Mouse (Mus musculus) forebrain, embryonic 15.5 days (tissue): Measurements from ENCODE around the gene Rab30. TPM values are rescaled to one million over a fixed set of nuclear protein-coding genes. Genes with fewer than 3 reads are reported as not detected.
A peak's percentile ranks its signal among the peaks of the same experiment; 100 is the strongest.

Experiments
- ATAC-seq: fragments of 200-750 bp; cut with Nextera tagmentation; replicated peaks from 2 replicates; pipeline ENCODE4 v1.8.0; 2017; ENCODE audit warnings: mild to moderate bottlenecking, moderate TSS enrichment, moderate library complexity
- H3K27ac ChIP-seq: fragments of 300-500 bp; sonication (generic); replicated peaks from 2 replicates; pipeline ENCODE4 v1.5.1; 2015; ENCODE audit warnings: mild to moderate bottlenecking, inconsistent platforms
- H3K27me3 ChIP-seq: fragments of 300-500 bp; sonication (generic); 2 replicates; pipeline ENCODE4 v1.6.1; 2015; ENCODE audit warnings: inconsistent platforms
- H3K36me3 ChIP-seq: fragments of 300-500 bp; sonication (generic); 2 replicates; pipeline ENCODE4 v1.6.1; 2015; ENCODE audit warnings: mild to moderate bottlenecking, inconsistent platforms
- H3K4me1 ChIP-seq: fragments of 300-500 bp; sonication (generic); 2 replicates; pipeline ENCODE4 v1.6.1; 2015; ENCODE audit warnings: inconsistent platforms
- H3K4me2 ChIP-seq: fragments of 300-500 bp; sonication (generic); replicated peaks from 2 replicates; pipeline ENCODE4 v1.6.1; 2015; ENCODE audit warnings: mild to moderate bottlenecking, inconsistent platforms
- H3K4me3 ChIP-seq: fragments of 300-500 bp; sonication (generic); 2 replicates; pipeline ENCODE4 v1.5.1; 2015; ENCODE audit warnings: mild to moderate bottlenecking, inconsistent platforms
- H3K9ac ChIP-seq: fragments of 300-500 bp; sonication (generic); replicated peaks from 2 replicates; pipeline ENCODE4 v1.6.1; 2015; ENCODE audit warnings: mild to moderate bottlenecking, inconsistent platforms
- H3K9me3 ChIP-seq: fragments of 300-500 bp; sonication (generic); 2 replicates; pipeline ENCODE4 v1.6.1; 2016; ENCODE audit warnings: inconsistent platforms
- WGBS: fragments of 180-500 bp; shearing (Covaris S2); methylation state at CpG from one replicate; pipeline ENCODE4 v1.1.7; 2015; ENCODE audit warnings: mixed read lengths; 5-methylcytosine and 5-hydroxymethylcytosine counted together
- polyA plus RNA-seq: library from polyadenylated mRNA; unstranded; fragments of >200 nt; fragmentation: Nextera tagmentation; extraction: Ambion mirVana; gene quantifications from 2 replicates; pipeline ENCODE4 v1.2.1, GENCODE M21; 2015

Rab30 gene
- polyA plus RNA-seq, 1 experiment from 2014 or later = 19.8 TPM

GRCm38 (mm10) chr7:92803191-92803590 is 61.8 kb downstream of the Rab30 start:
- no peak overlapping the region for H3K4me2 ChIP-seq

GRCm38 (mm10) chr7:92804919-92805668 is 63.7 kb downstream of the Rab30 start:
- Histone ChIP-seq H3K4me1 (peaks cover 8% of the 10 kb centered on the region), H3K27me3 (no peaks in the 10 kb centered on the region), H3K27ac (no peak overlapping the region), H3K4me3 (no peak overlapping the region), H3K9ac (no peak overlapping the region), H3K4me2 (no peak overlapping the region), H3K36me3 (no peaks in the 10 kb centered on the region), H3K9me3 (no peaks in the 10 kb centered on the region)
- 94% methylated on average over 9 of the region's 9 CpGs for WGBS
- ATAC-seq = 0 out of 2 replicates have a peak, but pooled peaks have one; percentile 23

More at GRCm38 (mm10) chr7:92803191-92803590, 61.8 kb downstream of the Rab30 start:
- Histone ChIP-seq H3K36me3 (no peaks in the 10 kb centered on the region), H3K4me3 (no peak overlapping the region), H3K27ac (no peak overlapping the region), H3K9ac (no peak overlapping the region), H3K9me3 (no peaks in the 10 kb centered on the region), H3K27me3 (no peaks in the 10 kb centered on the region), H3K4me1 (peaks cover 16% of the 10 kb centered on the region)
- 15% methylated on average over 1 of the region's 1 CpGs for WGBS
- no peak for ATAC-seq

GRCm38 (mm10) chr7:92806512-92807188 is 65.2 kb downstream of the Rab30 start:
- H3K4me3 ChIP-seq = no peak overlapping the region
- peak; percentile 33; the same call in 1 of the 2 replicates for ATAC-seq
- peaks cover 8% of the 10 kb centered on the region for H3K4me1 ChIP-seq
- H3K9ac ChIP-seq = no peak overlapping the region
- H3K4me2 ChIP-seq = peak overlapping the region; percentile 14; the same call in 1 of the 2 replicates
- no peaks in the 10 kb centered on the region for H3K27me3 ChIP-seq
- H3K9me3 ChIP-seq = no peaks in the 10 kb centered on the region
- peak overlapping the region; percentile 19; the same call in 1 of the 2 replicates for H3K27ac ChIP-seq
- 39% methylated on average over 15 of the region's 15 CpGs for WGBS
- no peaks in the 10 kb centered on the region for H3K36me3 ChIP-seq

DNA sequence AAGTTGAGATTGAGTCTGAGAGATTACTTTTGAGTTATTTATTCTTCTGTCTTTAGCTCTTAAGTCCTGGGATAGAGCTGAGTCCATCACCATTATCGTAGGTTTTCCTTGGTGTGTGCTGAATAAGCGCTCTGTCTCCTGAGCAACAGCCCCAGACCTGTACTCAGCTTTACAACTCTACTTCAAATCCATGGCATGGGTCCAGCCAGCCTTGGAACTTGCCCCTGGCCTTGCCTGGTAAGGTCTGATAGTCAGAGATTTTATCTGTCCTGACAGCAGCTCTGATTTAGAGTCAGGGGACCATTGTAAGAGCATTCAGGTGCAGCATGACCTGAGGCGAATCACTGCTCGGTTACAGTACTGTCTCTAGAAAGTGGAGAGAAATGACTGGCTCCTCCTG is 66.1 kb downstream of the Rab30 start:
- no peaks in the 10 kb centered on the region for H3K27me3 ChIP-seq
- no peak overlapping the region for H3K4me3 ChIP-seq
- H3K4me1 ChIP-seq = peaks cover 8% of the 10 kb centered on the region
- no peaks in the 10 kb centered on the region for H3K9me3 ChIP-seq
- ATAC-seq = no peak
- no peak overlapping the region for H3K4me2 ChIP-seq
- H3K9ac ChIP-seq = no peak overlapping the region
- no peak overlapping the region for H3K27ac ChIP-seq
- WGBS = 86% methylated on average over 4 of the region's 4 CpGs
- no peaks in the 10 kb centered on the region for H3K36me3 ChIP-seq

DNA sequence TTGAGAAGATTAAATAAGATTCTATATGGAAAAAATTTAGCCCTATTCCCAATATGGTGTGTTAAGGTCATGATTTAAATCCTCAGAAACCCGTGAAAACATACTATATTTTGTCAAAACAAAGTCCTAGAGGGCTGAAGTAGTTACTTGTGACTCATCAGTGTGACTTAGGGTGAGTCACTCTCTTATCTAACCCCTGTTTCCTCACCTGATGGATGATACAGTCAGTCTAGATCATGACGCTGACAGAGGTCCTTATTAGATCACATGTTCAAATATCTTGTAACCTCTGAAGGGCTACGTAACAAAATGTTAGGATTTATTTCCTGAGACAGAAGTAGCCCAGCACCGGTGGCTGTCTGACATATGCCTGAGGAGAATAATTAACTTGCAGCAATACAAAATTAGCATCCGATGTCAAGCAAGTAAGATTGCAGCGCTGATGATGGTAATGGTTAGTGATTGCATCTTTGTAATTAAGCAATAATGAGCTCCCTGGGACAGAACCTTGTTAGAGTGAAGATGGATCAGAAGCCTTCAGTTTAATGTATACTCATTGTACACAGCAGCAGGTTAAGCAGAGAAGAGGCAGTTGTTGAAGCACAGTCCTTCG is 70.4 kb downstream of the Rab30 start:
- Histone ChIP-seq H3K4me2 (no peak overlapping the region), H3K4me1 (peaks cover 2% of the 10 kb centered on the region), H3K27ac (no peak overlapping the region), H3K9ac (no peak overlapping the region), H3K9me3 (no peaks in the 10 kb centered on the region), H3K27me3 (no peaks in the 10 kb centered on the region), H3K4me3 (no peak overlapping the region), H3K36me3 (no peaks in the 10 kb centered on the region)
- no peak for ATAC-seq
- 66% methylated on average over 7 of the region's 7 CpGs for WGBS

DNA sequence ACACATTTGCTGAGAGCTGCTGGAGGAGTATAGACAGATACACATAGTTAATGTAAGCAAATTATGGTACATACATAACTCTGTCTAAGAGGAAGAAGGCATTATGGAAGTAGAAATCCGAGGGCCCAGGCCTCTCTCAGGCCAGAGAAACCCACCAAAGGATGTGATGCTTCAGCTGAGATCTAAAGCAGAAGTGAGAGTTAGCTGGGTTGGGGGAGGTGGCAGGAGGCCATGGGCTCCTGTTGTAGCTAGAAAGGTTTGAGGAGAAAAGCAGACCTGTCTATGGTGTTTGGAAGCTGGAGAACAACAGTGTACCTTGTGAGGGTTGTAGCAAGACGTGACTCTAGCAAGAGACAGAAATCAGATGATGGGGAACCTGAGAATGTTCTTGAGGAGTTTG is 75.8 kb downstream of the Rab30 start:
- Histone ChIP-seq H3K9me3 (no peaks in the 10 kb centered on the region), H3K4me2 (no peak overlapping the region), H3K9ac (no peak overlapping the region), H3K4me3 (no peak overlapping the region), H3K36me3 (no peaks in the 10 kb centered on the region), H3K27me3 (no peaks in the 10 kb centered on the region), H3K27ac (no peak overlapping the region), H3K4me1 (0 out of 2 replicates have a peak, but pooled peaks cover 3% of the 10 kb centered on the region)
- ATAC-seq = no peak
- WGBS = 81% methylated on average over 2 of the region's 2 CpGs

DNA sequence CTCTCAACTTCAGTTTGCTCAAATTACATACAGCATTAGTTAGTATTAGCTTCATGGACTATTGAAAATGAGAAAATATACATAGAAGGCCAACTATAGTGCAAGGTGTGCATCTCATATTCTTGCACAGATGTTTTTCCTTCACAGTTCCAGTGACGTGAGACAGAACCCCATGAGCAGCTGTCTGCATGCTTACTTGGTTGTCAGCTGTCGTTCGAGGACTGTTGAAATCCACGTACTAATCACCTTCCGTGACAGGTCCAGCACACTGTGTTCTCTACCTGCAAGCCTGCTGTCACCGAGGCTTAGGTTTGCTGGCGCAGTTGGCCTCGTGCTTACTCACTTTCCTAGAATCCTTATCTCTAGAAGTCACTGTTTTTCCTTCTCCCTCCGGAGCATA is 76.5 kb downstream of the Rab30 start:
- H3K4me3 ChIP-seq = no peak overlapping the region
- H3K9me3 ChIP-seq = no peaks in the 10 kb centered on the region
- H3K27me3 ChIP-seq = no peaks in the 10 kb centered on the region
- H3K9ac ChIP-seq = no peak overlapping the region
- ATAC-seq = no peak
- no peak overlapping the region for H3K27ac ChIP-seq
- 87% methylated on average over 9 of the region's 9 CpGs for WGBS
- H3K36me3 ChIP-seq = no peaks in the 10 kb centered on the region
- H3K4me1 ChIP-seq = 0 out of 2 replicates have a peak, but pooled peaks cover 3% of the 10 kb centered on the region
- no peak overlapping the region for H3K4me2 ChIP-seq

- H3K9ac ChIP-seq = no peak overlapping the region
- H3K4me3 ChIP-seq = no peak overlapping the region
- no peak overlapping the region for H3K4me2 ChIP-seq
- ATAC-seq = no peak
- H3K4me1 ChIP-seq = 0 out of 2 replicates have a peak, but pooled peaks cover 3% of the 10 kb centered on the region
- H3K27me3 ChIP-seq = no peaks in the 10 kb centered on the region
- H3K9me3 ChIP-seq = no peaks in the 10 kb centered on the region
- H3K36me3 ChIP-seq = no peaks in the 10 kb centered on the region
- H3K27ac ChIP-seq = no peak overlapping the region
- WGBS = 90% methylated on average over 11 of the region's 11 CpGs
Observed at GRCm38 (mm10) chr7:92819656-92820055, 78.3 kb downstream of the Rab30 start.

DNA sequence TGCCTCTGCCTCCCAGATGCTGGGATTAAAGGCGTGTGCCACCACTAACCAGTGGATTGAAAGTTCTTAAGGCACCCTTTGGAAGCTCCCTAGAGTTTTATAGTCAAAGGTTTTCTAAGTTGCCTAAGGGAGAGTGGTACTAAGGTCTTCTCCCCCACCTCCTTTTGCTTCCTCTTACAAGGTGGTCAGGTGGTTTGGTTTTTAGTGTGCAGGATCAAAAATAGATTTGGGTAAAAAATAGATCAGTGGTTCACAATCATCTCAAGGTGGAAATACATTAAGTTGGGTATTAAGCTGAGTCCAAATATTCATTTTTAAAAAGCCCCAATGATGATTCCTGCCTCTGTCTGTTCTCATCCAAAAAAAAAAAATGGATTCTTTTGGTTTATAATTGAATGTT is 79.0 kb downstream of the Rab30 start:
- no peaks in the 10 kb centered on the region for H3K36me3 ChIP-seq
- no peak overlapping the region for H3K4me2 ChIP-seq
- H3K4me1 ChIP-seq = 0 out of 2 replicates have a peak, but pooled peaks cover 3% of the 10 kb centered on the region
- no peak overlapping the region for H3K27ac ChIP-seq
- H3K27me3 ChIP-seq = no peaks in the 10 kb centered on the region
- no peak overlapping the region for H3K9ac ChIP-seq
- WGBS = 85% methylated on average over 1 of the region's 1 CpGs
- H3K9me3 ChIP-seq = no peaks in the 10 kb centered on the region
- H3K4me3 ChIP-seq = no peak overlapping the region
- ATAC-seq = no peak

DNA sequence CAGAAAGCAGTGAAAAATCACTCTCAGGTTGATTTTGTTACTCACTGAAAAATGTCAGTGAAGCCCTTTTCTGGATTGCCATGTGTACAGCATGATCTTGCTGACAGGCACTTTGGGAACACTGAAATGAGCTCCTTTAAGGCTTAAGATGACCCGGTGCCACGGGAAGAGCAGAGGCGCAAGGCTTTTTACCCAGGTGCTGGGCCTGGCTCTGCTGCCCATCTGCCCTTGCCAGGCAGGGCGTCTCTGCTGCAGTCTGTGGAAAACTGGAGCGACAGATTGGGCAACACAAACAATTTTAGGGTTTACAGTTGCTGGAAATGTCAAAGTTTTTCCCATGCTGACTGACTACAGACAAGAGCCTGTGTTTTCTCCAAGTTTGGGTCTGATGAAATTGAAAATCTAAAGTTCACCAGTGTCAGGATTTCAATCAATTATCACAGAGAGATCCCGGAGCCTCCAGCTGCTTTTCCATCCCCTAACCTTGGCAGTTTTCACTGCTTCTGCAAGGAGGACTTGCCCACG is 79.6 kb downstream of the Rab30 start:
- H3K4me1 ChIP-seq = 0 out of 2 replicates have a peak, but pooled peaks cover 3% of the 10 kb centered on the region
- H3K9ac ChIP-seq = no peak overlapping the region
- 76% methylated on average over 7 of the region's 7 CpGs for WGBS
- no peak overlapping the region for H3K27ac ChIP-seq
- H3K4me2 ChIP-seq = no peak overlapping the region
- H3K27me3 ChIP-seq = no peaks in the 10 kb centered on the region
- no peak overlapping the region for H3K4me3 ChIP-seq
- H3K9me3 ChIP-seq = no peaks in the 10 kb centered on the region
- no peak for ATAC-seq
- no peaks in the 10 kb centered on the region for H3K36me3 ChIP-seq

GRCm38 (mm10) chr7:92821871-92822270 is 80.5 kb downstream of the Rab30 start:
- H3K4me1 ChIP-seq = 0 out of 2 replicates have a peak, but pooled peaks cover 3% of the 10 kb centered on the region
- ATAC-seq = no peak
- H3K9ac ChIP-seq = no peak overlapping the region
- no peak overlapping the region for H3K4me2 ChIP-seq
- no peak overlapping the region for H3K4me3 ChIP-seq
- 41% methylated on average over 4 of the region's 4 CpGs for WGBS
- no peak overlapping the region for H3K27ac ChIP-seq
- no peaks in the 10 kb centered on the region for H3K9me3 ChIP-seq
- H3K27me3 ChIP-seq = no peaks in the 10 kb centered on the region
- no peaks in the 10 kb centered on the region for H3K36me3 ChIP-seq
